Mouse (Mus musculus) forebrain, postnatal 0 days (tissue): ENCODE measurements at regions not wholly inside any gene's neighbourhood (a gene's known extent, or its start where the extent isn't known, plus 50 kb on each side); places are given as distances from the start of the nearest gene placed in this dataset.

ENCODE experiments used
- ATAC-seq: fragments of 200-750 bp; cut with Nextera tagmentation; 2 replicates; pipeline ENCODE4 v1.8.0; 2017; ENCODE audit warnings: mild to moderate bottlenecking, moderate library complexity
- DNase-seq: peaks from one replicate; pipeline ENCODE4 v3.0.0-alpha.2; 2015
- H3K27ac ChIP-seq: fragments of 300-500 bp; sonication (generic); 2 replicates; pipeline ENCODE4 v1.5.1; 2014; ENCODE audit warnings: low read depth, mild to moderate bottlenecking, antibody characterized with exemption, low read length, moderate library complexity, mixed read lengths
- H3K27me3 ChIP-seq: fragments of 300-500 bp; sonication (generic); 2 replicates; pipeline ENCODE4 v1.6.1; 2014; ENCODE audit warnings: mild to moderate bottlenecking, low read length, mixed read lengths; ENCODE audit not compliant: insufficient read depth
- H3K36me3 ChIP-seq: fragments of 300-500 bp; sonication (generic); 2 replicates; pipeline ENCODE4 v1.6.1; 2014; ENCODE audit warnings: mild to moderate bottlenecking, moderate library complexity; ENCODE audit not compliant: insufficient read depth
- H3K4me1 ChIP-seq: fragments of 300-500 bp; sonication (generic); 2 replicates; pipeline ENCODE4 v1.6.1; 2014; ENCODE audit warnings: antibody characterized with exemption; ENCODE audit not compliant: insufficient read depth
- H3K4me2 ChIP-seq: fragments of 300-500 bp; sonication (generic); 2 replicates; pipeline ENCODE4 v1.6.1; 2014; ENCODE audit warnings: low read depth, mild to moderate bottlenecking, moderate library complexity
- H3K4me3 ChIP-seq: fragments of 300-500 bp; sonication (generic); 2 replicates; pipeline ENCODE4 v1.5.1; 2014; ENCODE audit warnings: low read depth, low read length, mixed read lengths
- H3K9ac ChIP-seq: fragments of 300-500 bp; sonication (generic); 2 replicates; pipeline ENCODE4 v1.6.1; 2014; ENCODE audit warnings: mild to moderate bottlenecking
- H3K9me3 ChIP-seq: fragments of 300-500 bp; sonication (generic); 2 replicates; pipeline ENCODE4 v1.6.1; 2016; ENCODE audit warnings: low read length
- CTCF ChIP-seq: sonication (generic); IDR thresholded peaks from 2 replicates; pipeline ENCODE4 v1.5.1; 2016; ENCODE audit warnings: antibody characterized with exemption, control low read depth, low read depth
- WGBS: fragments of 180-500 bp; shearing (Covaris S2); extraction: QIAGEN DNeasy Blood & Tissue Kit; methylation state at CpG from one replicate; pipeline ENCODE4 v1.1.7; 2014; 5-methylcytosine and 5-hydroxymethylcytosine counted together

DNA sequence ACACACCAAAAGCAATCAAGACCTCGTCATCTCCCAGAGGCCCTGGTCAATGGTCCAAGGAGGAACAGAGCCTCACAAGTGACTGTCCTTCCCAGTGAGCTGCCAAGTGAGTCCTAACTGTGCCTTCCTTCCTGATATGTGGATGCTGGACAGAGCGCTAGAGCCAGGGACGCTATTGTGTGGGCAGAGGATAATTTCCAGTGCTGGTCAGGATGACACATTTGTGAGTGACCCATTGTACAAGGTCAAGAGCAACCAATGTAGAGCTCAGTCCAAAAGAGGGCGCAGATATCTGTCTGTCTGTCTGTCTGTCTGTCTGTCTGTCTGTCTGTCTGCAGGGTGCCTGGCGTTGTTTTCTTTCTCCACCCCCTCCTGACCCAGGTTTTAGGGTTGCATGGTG, 57.4 kb upstream of the Zc3h12a start:
- Histone ChIP-seq H3K4me2 (no peak overlapping the region), H3K4me1 (no peaks in the 10 kb centered on the region), H3K27me3 (no peaks in the 10 kb centered on the region), H3K27ac (no peak overlapping the region), H3K9me3 (no peaks in the 10 kb centered on the region), H3K9ac (no peak overlapping the region), H3K36me3 (no peaks in the 10 kb centered on the region), H3K4me3 (no peak overlapping the region)
- WGBS = 79% methylated on average over 5 of the region's 5 CpGs
- no peak for TF ChIP-seq CTCF
- DNase-seq (no peak), ATAC-seq (no peak)

DNA sequence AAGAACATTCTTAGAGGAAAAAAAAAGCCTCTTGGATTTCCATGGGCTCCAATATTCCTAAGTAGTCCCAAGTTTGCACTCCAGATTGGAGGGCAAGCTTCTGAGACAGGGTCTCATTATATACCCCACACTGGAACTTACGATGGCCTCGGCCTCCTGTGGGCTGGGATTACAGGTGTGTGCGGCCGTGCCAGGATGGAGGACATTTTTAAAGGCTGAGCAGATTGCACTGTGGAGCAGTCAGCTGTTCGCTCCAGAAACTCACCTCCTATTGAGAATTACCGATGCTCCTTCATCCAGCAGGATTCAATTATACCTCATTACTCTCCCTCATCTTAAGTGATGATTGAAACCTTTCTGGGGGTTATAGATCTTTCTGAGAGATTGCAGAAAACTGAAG, 53.3 kb upstream of the Zc3h12a start:
- no peak for ATAC-seq
- no peaks in the 10 kb centered on the region for H3K9me3 ChIP-seq
- DNase-seq = no peak
- no peak overlapping the region for H3K9ac ChIP-seq
- H3K27me3 ChIP-seq = no peaks in the 10 kb centered on the region
- H3K4me2 ChIP-seq = no peak overlapping the region
- 90% methylated on average over 6 of the region's 6 CpGs for WGBS
- TF ChIP-seq CTCF = no peak
- no peaks in the 10 kb centered on the region for H3K4me1 ChIP-seq
- no peaks in the 10 kb centered on the region for H3K36me3 ChIP-seq
- no peak overlapping the region for H3K4me3 ChIP-seq
- no peak overlapping the region for H3K27ac ChIP-seq

DNA sequence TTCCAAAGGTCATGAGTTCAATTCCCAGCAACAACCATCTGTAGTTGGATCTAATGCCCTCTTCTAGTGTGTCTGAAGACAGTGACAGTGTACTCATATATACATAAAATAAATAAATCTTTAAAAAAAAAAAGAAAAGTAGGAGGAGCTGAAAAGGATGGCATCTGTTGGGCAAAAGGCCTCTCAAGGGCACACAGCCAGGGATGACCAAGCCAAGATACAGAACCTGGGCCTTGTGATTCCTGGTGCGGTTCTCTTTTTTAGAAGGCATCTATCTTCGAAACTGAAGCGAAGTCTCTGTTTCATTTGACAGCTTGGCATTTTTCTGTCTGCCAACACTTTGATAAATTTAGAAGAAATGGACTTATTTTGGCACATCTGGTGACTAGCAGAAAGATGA, 50.9 kb upstream of the Zc3h12a start:
- no peaks in the 10 kb centered on the region for H3K27me3 ChIP-seq
- no peaks in the 10 kb centered on the region for H3K36me3 ChIP-seq
- no peaks in the 10 kb centered on the region for H3K9me3 ChIP-seq
- no peak overlapping the region for H3K27ac ChIP-seq
- H3K4me3 ChIP-seq = no peak overlapping the region
- no peak for TF ChIP-seq CTCF
- WGBS = 93% methylated on average over 3 of the region's 3 CpGs
- no peaks in the 10 kb centered on the region for H3K4me1 ChIP-seq
- DNase-seq (no peak), ATAC-seq (no peak)
- no peak overlapping the region for H3K4me2 ChIP-seq
- no peak overlapping the region for H3K9ac ChIP-seq

DNA sequence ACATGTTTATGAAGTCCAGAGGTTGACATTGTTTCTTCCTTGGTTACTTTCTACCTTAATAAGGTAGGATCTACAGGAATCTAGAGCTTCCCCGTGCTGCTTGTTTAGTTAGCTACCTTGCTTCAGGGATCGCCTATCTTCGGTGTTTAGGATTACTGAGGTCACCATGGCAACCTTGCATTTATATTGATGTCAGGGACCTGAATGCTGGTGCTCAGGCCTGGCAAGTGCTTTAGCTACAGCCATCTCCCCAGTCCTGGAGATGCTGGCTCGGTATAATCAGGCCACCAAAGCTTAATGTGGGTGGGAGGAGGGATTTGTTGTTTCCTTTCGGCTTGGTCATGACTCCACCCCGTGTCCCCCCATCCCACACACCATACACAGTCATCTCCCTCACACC, 50.0 kb upstream of the Zc3h12a start:
- Histone ChIP-seq H3K27ac (no peak overlapping the region), H3K4me3 (no peak overlapping the region), H3K9me3 (no peaks in the 10 kb centered on the region), H3K4me2 (no peak overlapping the region), H3K36me3 (no peaks in the 10 kb centered on the region), H3K4me1 (no peaks in the 10 kb centered on the region), H3K9ac (no peak overlapping the region), H3K27me3 (no peaks in the 10 kb centered on the region)
- no peak for TF ChIP-seq CTCF
- WGBS = 40% methylated on average over 6 of the region's 6 CpGs
- DNase-seq = no peak
- no peak for ATAC-seq
